Mouse (Mus musculus) urinary bladder, postnatal 4 days (tissue): ENCODE results near the gene Ocln.
"Not testable (repeated sequence)": the region's sequence is repeated elsewhere in the genome, so short reads cannot be mapped to it uniquely, and the experiment has no call there.

ENCODE experiments used
- DNase-seq, 2 experiments: peaks; one replicate each; pipeline ENCODE4 v3.0.0; 2021 to 2022; ENCODE audit warnings: low spot score in 2 of 2

Ocln gene

DNA sequence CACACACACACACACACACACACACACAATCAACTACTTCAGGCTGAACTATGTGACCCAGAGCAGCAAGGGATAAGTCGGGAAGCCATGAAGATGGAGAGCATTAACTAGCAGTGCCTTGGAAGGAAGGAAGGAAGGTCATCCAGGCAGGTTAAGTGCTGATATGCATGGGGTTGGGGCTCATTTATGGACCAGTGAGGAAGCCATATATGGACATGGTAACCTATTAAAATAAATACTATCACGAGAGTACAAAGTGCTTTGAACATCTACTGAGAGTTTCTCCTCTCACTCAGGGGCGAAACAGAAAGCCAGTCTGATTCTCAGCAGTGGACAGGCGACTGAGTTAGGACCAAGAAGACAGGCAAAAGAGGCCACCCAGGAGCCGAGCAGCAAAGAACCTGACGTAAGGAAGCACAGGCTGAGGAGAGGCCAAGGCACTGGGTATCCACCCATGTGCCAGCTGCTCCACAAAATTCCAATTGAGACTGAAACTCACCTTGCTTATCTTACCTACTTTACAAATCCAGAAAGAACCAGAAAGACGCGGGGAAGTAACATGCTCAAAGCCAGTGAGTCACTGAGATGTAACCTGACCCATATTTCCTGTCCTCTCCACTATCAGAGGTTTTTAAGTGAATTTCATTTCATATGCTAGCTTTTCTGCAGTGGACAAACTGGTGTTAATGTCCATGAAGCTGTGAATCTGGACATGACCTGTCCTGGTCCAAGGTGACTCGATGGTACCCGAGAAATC is 9.3 kb downstream of the Ocln start:
- DNase-seq, result no peak

DNA sequence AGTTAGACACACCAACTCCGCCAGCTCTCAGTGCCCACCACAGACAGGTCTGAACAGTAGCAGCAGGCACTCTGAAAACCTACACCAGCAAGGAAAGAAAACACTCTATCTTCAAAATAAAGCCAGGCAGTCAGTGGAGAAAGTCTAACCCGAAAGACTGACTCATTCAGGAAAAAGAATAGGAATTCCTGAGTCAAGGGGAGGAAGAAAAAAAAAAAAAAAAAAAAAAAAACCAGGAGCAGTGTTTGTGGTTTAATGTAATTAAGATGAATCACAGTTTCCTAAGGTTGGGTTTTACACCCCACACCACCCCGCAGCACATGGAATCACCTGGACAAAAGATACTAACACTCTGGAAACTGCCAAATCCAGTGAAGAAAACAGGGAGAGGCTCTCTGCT is 16.4 kb downstream of the Ocln start:
- DNase-seq, result no peak

DNA sequence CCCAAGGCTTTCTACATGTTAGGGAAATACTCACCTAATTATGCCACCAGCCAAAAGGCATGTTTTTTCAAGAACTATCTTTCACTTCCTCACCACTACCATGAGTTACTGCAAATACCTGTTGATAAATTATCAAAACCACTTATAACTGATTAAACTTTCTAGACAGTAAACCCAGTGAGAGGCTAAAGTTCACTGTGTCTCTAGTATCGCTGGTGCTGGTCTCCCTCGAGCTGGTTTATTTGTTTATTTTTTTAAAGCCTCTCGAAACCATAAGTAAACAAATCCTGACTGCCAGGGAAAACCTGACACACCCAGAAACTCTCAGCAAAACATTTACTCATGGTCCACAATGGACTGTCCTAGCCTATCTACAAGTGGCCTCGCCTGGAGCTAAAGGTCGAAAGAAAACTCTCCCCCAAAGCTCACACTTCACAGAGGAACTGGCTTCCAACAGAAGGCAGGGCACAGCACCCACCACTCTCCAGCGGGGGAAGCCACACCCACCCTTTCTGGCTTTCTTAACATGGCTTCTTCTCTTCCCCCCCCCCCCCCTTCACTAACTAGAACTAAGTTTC is 19.6 kb downstream of the Ocln start:
- DNase-seq, result no peak

DNA sequence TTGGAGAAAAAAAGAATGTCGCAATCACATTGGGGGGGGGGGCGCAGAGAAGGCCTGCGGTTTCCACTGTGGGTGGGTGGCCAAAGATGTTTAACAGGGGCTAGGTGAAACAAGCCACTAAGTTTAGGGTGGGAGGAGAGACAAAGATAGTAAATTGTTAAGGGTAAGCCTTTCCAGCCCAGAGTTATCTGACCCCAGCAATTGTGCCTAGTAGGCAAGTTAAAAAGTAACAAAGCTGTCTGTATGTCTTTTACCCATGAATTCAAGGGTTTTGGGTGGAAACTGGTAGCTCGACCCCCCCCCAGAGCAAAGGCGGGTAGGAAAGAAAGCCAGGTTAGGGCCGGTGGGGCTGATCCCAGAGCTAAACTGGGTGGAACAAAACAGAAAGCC is 25.9 kb downstream of the Ocln start:
- DNase-seq, result no peak

DNA sequence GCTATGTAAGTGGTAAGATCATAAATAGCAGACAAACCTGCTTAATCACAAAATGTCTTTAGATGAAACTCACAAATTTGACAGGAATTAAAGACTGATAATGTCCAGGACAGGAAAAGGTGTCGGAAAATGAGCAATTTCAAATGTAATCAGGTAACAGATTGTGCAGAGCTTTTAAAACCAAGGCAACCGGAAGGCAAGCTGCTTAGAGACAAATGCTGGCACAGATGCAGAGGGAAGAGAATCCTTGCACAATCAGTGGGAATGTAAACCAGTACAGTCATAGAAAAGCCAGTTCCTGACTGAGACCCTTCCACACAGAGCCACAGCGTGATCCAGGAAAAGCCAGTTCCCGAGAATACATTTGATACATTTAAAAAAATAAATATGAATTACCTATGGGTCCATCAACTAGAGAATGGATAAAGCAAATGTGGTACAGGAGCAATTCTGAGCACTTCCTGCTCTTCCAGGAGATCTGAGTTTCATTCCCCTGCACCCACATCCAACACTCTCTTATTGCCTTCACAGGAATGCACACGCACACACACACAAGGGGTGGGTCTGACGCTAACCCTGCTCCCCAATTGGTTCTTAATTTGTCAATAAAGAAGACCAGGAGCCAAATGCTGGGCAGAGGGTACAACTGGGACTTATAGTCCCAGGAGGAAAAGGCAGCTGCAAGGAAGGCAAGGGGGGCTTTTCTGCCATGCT is 26.4 kb downstream of the Ocln start:
- no peak for DNase-seq

DNA sequence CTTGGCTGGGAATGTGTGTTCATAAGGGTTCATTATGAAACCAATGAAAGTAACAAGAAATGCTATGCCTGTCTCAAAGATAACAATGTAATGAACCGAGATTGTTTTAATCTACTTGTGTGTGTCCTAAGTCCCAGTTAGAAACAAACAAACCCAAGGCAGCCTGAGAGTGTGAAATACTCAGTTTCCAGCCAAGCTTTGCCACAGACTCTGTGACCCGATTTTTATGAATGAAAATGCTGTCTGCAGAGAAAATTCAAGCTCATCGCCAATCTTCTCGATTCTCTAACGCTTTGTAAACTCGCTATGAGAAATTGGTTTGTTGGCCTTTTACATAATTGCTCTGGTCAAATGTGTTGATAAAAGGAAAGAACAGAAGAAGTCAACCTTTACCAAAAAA is 27.6 kb downstream of the Ocln start:
- DNase-seq, result no peak

DNA sequence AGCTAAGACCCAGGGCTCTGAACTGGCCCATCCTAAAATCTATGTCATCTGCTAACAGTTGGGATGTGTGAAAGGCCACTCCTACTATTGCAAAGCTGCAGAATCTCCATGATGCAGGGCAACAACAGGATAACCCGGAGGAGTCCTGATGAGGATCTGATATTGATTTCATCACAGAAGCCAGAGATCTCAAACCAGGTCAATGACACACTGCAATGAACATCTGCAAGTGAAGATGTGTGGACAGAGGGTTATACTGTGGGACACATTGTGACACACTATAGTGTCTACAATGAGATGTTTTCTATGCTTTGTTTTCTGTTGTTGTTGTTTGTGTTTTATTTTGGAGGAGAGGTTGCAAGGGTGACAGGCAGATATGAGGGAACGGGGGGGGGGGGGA is 28.8 kb downstream of the Ocln start:
- no peak for DNase-seq

DNA sequence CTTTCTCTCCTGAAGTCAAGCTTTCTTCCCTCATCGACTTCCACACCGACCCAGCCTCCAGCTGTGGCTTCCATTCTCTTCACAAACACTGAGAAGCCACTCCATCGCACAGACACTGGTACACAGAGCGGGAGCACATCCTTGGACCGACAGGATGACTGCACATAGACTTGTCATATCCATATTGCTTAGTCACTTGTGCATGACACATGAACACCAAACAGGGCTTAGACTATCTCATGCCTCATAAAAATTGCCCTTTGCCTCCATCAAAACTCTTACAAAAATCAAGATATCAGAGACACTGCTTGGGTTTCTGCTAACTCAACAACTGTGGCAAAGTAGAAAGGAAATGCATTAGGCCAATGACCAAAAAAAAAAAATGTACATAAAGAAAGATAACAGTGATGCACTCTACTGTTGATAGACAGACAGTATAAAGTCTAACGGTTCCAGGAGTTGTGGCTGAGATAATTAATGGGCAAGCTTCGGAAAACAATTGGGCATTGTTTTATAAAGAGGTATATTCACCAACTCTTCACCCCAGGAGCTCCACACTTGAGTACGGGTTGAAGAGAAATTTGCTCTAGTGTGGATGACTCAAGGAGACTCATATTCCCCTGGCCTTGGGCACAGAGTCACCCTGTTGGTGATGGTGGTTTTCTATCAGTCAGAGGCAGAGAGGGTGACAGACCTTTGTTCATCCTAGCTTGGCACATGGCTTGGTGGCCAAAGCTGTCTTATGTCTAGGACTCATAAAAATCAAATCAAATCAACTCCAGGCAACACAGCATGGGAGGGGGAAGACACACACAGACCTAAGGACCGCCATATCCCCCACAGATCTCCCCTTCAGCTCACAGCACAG is 30.6 kb downstream of the Ocln start:
- no peak for DNase-seq

DNA sequence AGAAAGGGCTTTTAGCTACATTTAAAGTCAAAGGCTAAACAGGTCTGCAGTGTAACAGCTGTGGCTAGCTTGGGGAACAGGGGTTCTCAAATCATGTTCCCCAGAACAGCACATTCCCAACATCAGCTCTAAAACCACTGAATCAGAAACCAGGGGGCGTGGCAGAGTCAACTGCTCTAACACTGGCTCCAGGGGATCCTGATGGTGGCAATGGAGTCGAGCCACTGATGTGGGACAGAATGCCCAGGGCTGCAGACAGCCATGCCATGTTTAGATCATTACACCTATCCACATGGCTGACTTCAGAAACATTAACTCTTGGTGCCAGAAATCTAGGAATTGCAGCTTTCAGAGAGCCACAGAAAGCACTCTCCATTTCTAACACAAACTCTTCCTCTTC is 33.4 kb downstream of the Ocln start:
- no peak for DNase-seq

DNA sequence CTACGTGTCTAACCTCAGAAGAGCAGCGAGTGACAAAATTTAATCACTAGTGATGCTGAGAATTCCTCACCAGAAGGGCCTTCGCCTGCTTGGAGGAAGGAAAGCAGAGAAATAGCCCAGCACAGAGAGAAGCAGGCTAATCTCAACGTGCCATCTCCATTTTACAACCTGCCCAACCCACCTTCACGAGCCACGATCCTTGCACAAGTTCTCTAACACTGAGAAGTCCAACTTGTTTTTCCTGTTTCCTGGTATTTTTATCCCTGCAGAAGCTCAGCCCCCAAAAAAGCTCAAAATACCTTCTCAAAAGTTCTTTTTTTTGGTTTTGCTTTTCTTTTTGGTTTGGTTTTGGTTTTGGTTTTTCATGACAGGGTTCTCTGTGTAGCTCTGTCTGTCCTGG is 34.3 kb downstream of the Ocln start:
- no peak for DNase-seq

DNA sequence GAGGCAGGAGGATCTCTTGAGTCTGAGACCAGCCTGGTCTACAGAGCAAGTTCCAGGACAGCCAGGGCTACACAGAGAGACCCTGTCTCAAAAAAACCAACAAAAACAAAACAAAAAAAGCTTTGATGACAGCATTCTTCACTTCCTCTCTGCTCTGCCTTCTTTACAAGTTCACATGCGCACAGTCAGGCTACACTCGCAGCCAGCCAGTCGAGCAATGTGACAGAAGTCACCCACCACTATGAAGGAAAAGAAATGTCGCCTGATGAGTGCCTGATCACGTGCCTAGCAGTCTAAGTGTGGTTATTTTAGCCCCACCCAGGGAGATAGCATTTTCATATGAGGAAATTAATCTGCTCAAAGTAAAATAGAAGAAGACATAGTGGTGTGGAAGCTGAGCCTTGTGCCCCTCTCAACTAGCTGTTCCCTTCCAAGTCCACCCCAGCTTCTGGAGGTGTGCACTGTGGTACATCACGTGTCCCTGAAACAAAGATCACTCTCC is 34.8 kb downstream of the Ocln start:
- DNase-seq, result no peak

DNA sequence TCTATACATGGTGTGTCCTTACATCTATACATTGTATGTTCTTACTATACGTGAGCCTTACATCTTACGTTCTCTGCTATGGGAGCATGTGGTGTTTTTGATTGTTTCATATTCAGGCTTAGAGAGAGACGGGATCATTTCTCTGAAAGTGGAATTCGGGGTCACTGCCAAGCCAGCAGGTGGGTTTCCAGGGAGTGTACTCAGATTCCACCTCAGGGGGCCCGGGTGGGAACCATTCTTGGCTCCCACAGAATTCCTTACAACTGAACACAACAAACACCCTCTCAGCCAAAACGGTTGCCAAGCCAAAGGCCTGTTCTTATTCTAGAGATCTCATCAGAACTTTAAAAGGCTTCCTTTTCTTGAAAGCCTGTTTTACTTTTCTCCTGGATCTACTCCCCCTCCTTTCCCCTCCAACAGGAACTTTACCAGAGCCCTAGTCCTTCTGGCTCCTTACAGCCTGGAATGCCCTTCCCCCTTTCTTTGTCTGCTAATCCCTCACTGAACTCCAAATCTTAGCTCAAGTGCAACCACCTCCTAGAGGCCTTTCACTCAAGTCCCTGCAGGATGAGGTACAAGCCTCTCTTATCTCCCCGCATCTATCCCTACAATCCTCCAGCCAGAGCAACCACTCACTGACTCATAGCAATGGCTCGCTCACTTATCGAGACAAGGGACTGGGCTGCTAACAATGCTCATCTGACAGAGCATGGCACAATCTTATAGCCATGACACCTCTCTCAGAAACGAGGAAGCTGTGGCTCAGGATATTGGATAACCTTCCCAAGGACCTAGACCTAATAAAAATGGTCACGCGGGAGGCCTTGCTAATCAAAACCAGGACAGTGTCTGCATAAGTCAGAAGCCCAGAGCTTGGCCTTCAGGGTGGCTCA is 36.1 kb downstream of the Ocln start:
- DNase-seq, result no peak

DNA sequence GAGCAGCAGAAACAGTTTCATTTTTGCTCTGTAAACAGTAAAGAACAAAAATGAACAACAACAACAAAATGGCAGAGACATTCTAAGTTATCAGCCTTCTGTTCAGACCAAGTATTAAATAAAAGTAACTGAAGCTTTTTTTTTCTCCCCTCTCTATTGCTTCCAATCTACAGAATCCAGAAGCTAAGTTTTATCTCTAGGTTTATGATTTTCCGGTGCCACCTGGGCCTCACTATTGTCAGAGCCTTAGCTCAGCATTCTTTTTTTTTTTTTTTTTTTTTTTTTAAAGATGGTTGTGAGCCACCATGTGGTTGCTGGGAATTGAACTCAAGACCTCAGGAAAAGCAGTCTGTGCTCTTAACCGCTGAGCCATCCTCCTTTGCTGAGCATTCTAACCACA is 39.7 kb downstream of the Ocln start:
- DNase-seq, result no peak

DNA sequence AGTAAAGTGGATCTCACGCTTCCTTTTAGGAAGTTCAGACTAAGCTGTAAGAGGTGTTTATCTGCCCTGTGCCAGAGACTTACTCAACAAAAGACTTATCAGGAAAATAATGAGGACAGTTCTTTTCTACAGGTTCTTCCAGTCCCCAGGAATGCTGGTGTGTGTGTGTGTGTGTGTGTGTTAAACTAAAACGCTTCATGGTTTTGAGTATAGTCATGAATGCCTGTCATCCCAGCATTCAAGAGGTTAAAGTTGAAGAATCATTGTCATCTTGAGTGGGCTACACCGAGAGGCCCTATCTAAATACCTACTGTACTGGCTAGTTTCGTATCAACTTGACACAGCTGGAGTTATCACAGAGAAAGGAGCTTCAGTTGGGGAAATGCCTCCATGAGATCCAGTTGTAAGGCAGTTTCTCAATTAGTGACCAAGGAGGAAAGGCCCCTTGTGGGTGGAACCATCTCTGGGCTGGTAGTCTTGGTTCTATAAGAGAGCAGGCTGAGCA is 40.6 kb downstream of the Ocln start:
- DNase-seq, result no peak

DNA sequence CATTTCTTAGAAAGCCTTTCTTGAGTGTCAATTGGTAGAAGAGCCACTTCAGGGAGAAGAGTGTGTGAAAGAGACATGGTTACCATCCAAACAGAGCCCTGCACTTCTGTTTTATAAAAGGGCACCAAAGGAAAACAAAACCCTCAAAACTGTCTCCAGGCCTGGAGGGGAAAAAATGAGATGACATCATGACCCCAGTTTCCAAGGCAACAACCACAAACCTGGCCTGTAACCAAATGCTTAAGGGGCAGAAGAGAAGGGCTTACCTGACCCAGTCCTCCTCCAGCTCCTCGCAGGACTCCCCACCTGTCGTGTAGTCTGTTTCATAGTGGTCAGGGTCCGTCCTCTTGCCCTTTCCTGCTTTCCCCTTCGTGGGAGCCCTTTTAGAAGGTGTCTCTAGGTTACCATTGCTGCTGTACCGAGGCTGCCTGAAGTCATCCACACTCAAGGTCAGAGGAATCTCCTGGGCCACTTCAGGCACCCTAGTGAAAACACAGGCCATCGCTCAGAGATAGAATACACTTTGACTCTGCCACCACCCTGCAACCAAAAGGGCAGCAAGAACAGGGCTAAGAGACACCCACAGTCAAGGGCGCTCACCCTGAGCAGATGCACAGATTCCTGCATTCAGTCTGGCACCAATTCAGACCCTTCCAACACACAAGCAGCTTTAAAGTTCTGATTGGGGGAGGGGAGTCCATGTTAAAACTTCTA is 41.2 kb downstream of the Ocln start:
- no peak for DNase-seq

DNA sequence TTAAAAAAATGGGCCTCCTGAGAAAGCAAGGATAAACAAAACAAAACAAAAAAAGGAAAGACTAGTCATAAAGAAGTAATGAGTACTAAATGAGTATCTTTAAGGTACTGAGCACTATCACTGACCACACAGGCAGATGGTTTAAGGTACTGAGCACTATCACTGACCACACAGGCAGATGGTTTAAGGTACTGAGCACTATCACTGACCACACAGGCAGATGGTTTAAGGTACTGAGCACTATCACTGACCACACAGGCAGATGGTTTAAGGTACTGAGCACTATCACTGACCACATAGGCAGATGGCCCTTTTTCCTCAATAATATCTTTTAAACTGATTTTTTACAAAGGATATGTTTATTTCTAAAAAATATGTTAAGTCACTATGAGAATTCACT is 52.9 kb downstream of the Ocln start:
- not testable (repeated sequence) for DNase-seq

DNA sequence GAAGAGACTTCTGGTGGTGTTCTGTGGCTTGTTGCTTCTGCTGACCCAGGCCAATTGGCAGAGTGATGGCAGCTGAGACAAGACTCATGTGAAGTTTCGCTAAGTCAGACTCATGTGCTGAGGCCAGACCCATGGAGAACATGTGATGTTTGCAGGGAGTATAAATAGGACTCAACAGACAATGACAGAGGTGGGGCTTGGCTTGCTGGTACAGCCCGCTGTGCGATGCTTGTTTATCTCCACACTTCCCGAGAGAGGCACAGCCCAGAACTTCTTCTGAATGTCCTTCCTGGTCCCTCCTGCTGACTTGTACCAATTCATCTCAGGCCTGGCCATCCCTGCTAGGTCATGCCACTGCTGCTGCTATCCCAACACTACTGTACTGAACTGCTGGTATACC is 57.2 kb downstream of the Ocln start:
- DNase-seq, result no peak

DNA sequence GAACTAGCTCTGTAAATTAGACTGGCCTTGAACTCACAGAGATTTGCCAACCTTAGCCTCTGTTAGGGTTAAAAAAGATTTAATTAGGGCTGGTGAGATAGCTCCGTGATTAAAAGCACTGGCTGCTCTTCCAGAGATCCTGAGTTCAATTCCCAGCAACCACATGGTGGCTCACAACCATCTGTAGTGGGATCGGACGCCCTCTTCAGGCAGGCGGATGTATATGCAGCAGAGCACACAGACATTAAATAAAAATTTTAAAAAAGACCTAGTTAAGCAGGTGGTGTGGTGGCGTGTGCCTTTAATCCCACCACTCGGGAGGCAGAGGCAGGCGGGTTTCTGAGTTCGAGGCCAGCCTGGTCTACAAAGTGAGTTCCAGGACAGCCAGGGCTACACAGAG is 58.1 kb downstream of the Ocln start:
- DNase-seq, result not testable (repeated sequence)

DNA sequence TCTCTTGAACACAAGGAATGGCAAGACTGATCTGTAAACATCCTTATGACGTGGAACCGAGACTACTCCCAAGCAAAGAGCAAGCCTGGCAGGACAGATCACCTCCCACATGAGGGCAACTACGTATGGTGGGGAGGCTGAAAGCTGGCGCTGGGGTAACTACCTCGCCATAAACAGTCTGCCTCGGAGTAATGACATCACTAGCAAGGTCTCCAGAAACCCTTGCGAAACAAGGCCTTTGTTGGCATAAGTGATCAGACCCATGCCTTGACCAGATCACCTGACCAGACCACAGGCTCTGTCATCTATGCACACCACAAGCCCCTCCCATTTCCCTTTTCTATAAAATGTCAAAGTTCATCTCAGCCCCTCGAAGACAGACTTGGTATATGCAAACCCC is 59.2 kb downstream of the Ocln start:
- no peak for DNase-seq
